Mouse (Mus musculus) stomach, embryonic 16.5 days (tissue): ENCODE results near the gene Hoxa6. TPM values are rescaled to one million over a fixed set of nuclear protein-coding genes. Genes with fewer than 3 reads are reported as not detected.

Source experiments
- ATAC-seq: fragments of 200-750 bp; cut with Nextera tagmentation; 2 replicates; pipeline ENCODE4 v1.8.0; 2017; ENCODE audit warnings: moderate number of reproducible peaks, moderate TSS enrichment; ENCODE audit not compliant: insufficient read depth, low FRiP score
- H3K27ac ChIP-seq: fragments of 300-500 bp; sonication (generic); 2 replicates; pipeline ENCODE4 v1.5.1; 2014; ENCODE audit warnings: low read length
- H3K27me3 ChIP-seq: fragments of 300-500 bp; sonication (generic); 2 replicates; pipeline ENCODE4 v1.6.1; 2014; ENCODE audit warnings: low read length, control low read depth, mixed read lengths; ENCODE audit not compliant: control insufficient read depth, insufficient read depth
- H3K36me3 ChIP-seq: fragments of 300-500 bp; sonication (generic); 2 replicates; pipeline ENCODE4 v1.6.1; 2014; ENCODE audit warnings: low read length; ENCODE audit not compliant: control insufficient read depth, insufficient read depth
- H3K4me1 ChIP-seq: fragments of 300-500 bp; sonication (generic); 2 replicates; pipeline ENCODE4 v1.6.1; 2014; ENCODE audit warnings: low read length, control low read depth, mixed read lengths; ENCODE audit not compliant: control insufficient read depth, insufficient read depth
- H3K4me2 ChIP-seq: fragments of 300-500 bp; sonication (generic); 2 replicates; pipeline ENCODE4 v1.6.1; 2014; ENCODE audit warnings: low read depth, low read length, mixed read lengths
- H3K4me3 ChIP-seq: fragments of 300-500 bp; sonication (generic); replicated peaks from 2 replicates; pipeline ENCODE4 v1.5.1; 2014; ENCODE audit warnings: mild to moderate bottlenecking, low read length
- H3K9ac ChIP-seq: fragments of 300-500 bp; sonication (generic); 2 replicates; pipeline ENCODE4 v1.6.1; 2014; ENCODE audit warnings: low read length
- H3K9me3 ChIP-seq: fragments of 300-500 bp; sonication (generic); replicated peaks from 2 replicates; pipeline ENCODE4 v1.6.1; 2016; ENCODE audit warnings: low read length, control low read depth; ENCODE audit not compliant: control insufficient read depth
- WGBS: fragments of 180-500 bp; shearing (Covaris S2); extraction: QIAGEN DNeasy Blood & Tissue Kit; methylation state at CpG from one replicate; pipeline ENCODE4 v1.1.7; 2014; 5-methylcytosine and 5-hydroxymethylcytosine counted together
- polyA plus RNA-seq: library from polyadenylated mRNA; unstranded; fragments of >200 nt; fragmentation: Nextera tagmentation; extraction: Ambion mirVana; gene quantifications from 2 replicates; pipeline ENCODE4 v1.2.1, GENCODE M21; 2015

Gene Hoxa6
- polyA plus RNA-seq, 1 experiment from 2014 or later = 1.3 TPM

GRCm38 (mm10) chr6:52242801-52243332, 34.3 kb upstream of the Hoxa6 start:
- no peak overlapping the region for H3K4me2 ChIP-seq
- H3K4me3 ChIP-seq = no peak overlapping the region
- peaks cover 8% of the 10 kb centered on the region for H3K4me1 ChIP-seq
- H3K27ac ChIP-seq = no peak overlapping the region
- ATAC-seq = no peak
- H3K27me3 ChIP-seq = peaks cover 92% of the 10 kb centered on the region
- H3K9ac ChIP-seq = no peak overlapping the region
- WGBS = 6% methylated on average over 4 of the region's 4 CpGs
- no peaks in the 10 kb centered on the region for H3K36me3 ChIP-seq
- H3K9me3 ChIP-seq = no peaks in the 10 kb centered on the region

GRCm38 (mm10) chr6:52241001-52241621, 32.6 kb upstream of the Hoxa6 start:
- Histone ChIP-seq H3K36me3 (no peaks in the 10 kb centered on the region), H3K9me3 (no peaks in the 10 kb centered on the region), H3K4me1 (peaks cover 8% of the 10 kb centered on the region), H3K4me3 (no peak overlapping the region), H3K27me3 (peaks cover 94% of the 10 kb centered on the region), H3K9ac (no peak overlapping the region), H3K4me2 (no peak overlapping the region), H3K27ac (no peak overlapping the region)
- ATAC-seq = no peak
- WGBS = 3% methylated on average over 9 of the region's 9 CpGs

GRCm38 (mm10) chr6:52240389-52241000, 32.0 kb upstream of the Hoxa6 start, which contains the start of gene Hoxa10:
TSS of gene Hoxa10 (minus strand) at chr6:52240854.
- no peak within 1 kb of the TSS for H3K27ac ChIP-seq
- peak within 1 kb of the TSS; percentile 19 for H3K4me3 ChIP-seq
- H3K9ac ChIP-seq = no peak within 1 kb of the TSS
- no peaks in the 10 kb centered on the region for H3K36me3 ChIP-seq
- WGBS = under 1% methylated on average over 35 of the region's 35 CpGs
- H3K27me3 ChIP-seq = peaks cover 94% of the 10 kb centered on the region
- H3K9me3 ChIP-seq = no peaks in the 10 kb centered on the region
- H3K4me2 ChIP-seq = peak within 1 kb of the TSS; percentile 30
- H3K4me1 ChIP-seq = peaks cover 8% of the 10 kb centered on the region
- peak; percentile 53 for ATAC-seq

- Histone ChIP-seq H3K4me3 (peak overlapping the region; percentile 19), H3K27ac (no peak overlapping the region), H3K4me1 (peaks cover 4% of the 10 kb centered on the region; the same call in 1 of the 2 replicates), H3K4me2 (peak overlapping the region; percentile 30), H3K9me3 (no peaks in the 10 kb centered on the region), H3K27me3 (peaks cover 94% of the 10 kb centered on the region), H3K36me3 (no peaks in the 10 kb centered on the region), H3K9ac (no peak overlapping the region)
- WGBS = 2% methylated on average over 30 of the region's 30 CpGs
- ATAC-seq = no peak
These were observed 31.3 kb upstream of the Hoxa6 start for GRCm38 (mm10) chr6:52239625-52240388.

GRCm38 (mm10) chr6:52238976-52239375, 30.5 kb upstream of the Hoxa6 start:
- Histone ChIP-seq H3K4me3 (no peak overlapping the region), H3K9me3 (no peaks in the 10 kb centered on the region), H3K4me1 (peaks cover 6% of the 10 kb centered on the region; the same call in 1 of the 2 replicates), H3K4me2 (no peak overlapping the region), H3K27ac (no peak overlapping the region), H3K27me3 (peaks cover 93% of the 10 kb centered on the region), H3K9ac (no peak overlapping the region), H3K36me3 (no peaks in the 10 kb centered on the region)
- WGBS = 3% methylated on average over 7 of the region's 7 CpGs
- ATAC-seq = no peak

GRCm38 (mm10) chr6:52238155-52238545, 29.6 kb upstream of the Hoxa6 start:
- Histone ChIP-seq H3K4me2 (no peak overlapping the region), H3K27me3 (peaks cover 92% of the 10 kb centered on the region), H3K9me3 (no peaks in the 10 kb centered on the region), H3K27ac (no peak overlapping the region), H3K9ac (no peak overlapping the region), H3K36me3 (no peaks in the 10 kb centered on the region), H3K4me1 (peaks cover 8% of the 10 kb centered on the region; the same call in 1 of the 2 replicates), H3K4me3 (no peak overlapping the region)
- WGBS = 3% methylated on average over 7 of the region's 7 CpGs
- ATAC-seq = no peak

GRCm38 (mm10) chr6:52237346-52238154, 29.0 kb upstream of the Hoxa6 start:
- Histone ChIP-seq H3K4me2 (no peak overlapping the region), H3K36me3 (no peaks in the 10 kb centered on the region), H3K9me3 (no peaks in the 10 kb centered on the region), H3K27me3 (peaks cover 92% of the 10 kb centered on the region), H3K9ac (no peak overlapping the region), H3K4me1 (peaks cover 8% of the 10 kb centered on the region; the same call in 1 of the 2 replicates), H3K4me3 (no peak overlapping the region), H3K27ac (no peak overlapping the region)
- 10% methylated on average over 10 of the region's 10 CpGs for WGBS
- ATAC-seq = no peak

GRCm38 (mm10) chr6:52236806-52237205, 28.3 kb upstream of the Hoxa6 start:
- no peaks in the 10 kb centered on the region for H3K9me3 ChIP-seq
- no peak for ATAC-seq
- H3K27me3 ChIP-seq = peaks cover 91% of the 10 kb centered on the region
- no peak overlapping the region for H3K9ac ChIP-seq
- H3K4me2 ChIP-seq = no peak overlapping the region
- H3K27ac ChIP-seq = no peak overlapping the region
- WGBS = 18% methylated on average over 3 of the region's 3 CpGs
- peaks cover 8% of the 10 kb centered on the region; the same call in 1 of the 2 replicates for H3K4me1 ChIP-seq
- no peak overlapping the region for H3K4me3 ChIP-seq
- no peaks in the 10 kb centered on the region for H3K36me3 ChIP-seq
